Mouse (Mus musculus): Measurements from ENCODE around the gene Efl1. TPM values are rescaled to one million over a fixed set of nuclear protein-coding genes. Genes with fewer than 3 reads are reported as not detected.

Efl1 gene
- total RNA-seq, 2 experiments from 2014 or later: 18.4 to 20.7 TPM

GRCm38 (mm10) chr7:82775090-82775489, 126.7 kb downstream of the Efl1 start:
- TF ChIP-seq CTCF (conservative IDR thresholded peaks at IDR 0.05): no peak
- H3K27ac ChIP-seq: no peak overlapping the region
- no peak for DNase-seq (ENCODE audit: low spot score in 2 of 2)

GRCm38 (mm10) chr7:82783071-82783470, 134.7 kb downstream of the Efl1 start:
- TF ChIP-seq CTCF (conservative IDR thresholded peaks at IDR 0.05): no peak
- H3K27ac ChIP-seq: no peak overlapping the region
- DNase-seq (ENCODE audit: low spot score in 2 of 2): no peak
- no peak overlapping the region for H3K4me3 ChIP-seq

More at GRCm38 (mm10) chr7:82775090-82775489, 126.7 kb downstream of the Efl1 start:
- H3K4me3 ChIP-seq: no peak overlapping the region

GRCm38 (mm10) chr7:82783693-82784092, 135.3 kb downstream of the Efl1 start:
- no peak overlapping the region for H3K4me3 ChIP-seq
- TF ChIP-seq CTCF (conservative IDR thresholded peaks at IDR 0.05): no peak
- DNase-seq (ENCODE audit: low spot score in 2 of 2): no peak
- no peak overlapping the region for H3K27ac ChIP-seq

GRCm38 (mm10) chr7:82785335-82785934, 137.0 kb downstream of the Efl1 start:
- Histone ChIP-seq H3K27ac (peak overlapping the region; percentile 53; the same call in 1 of the 2 replicates), H3K4me3 (no peak overlapping the region)
- no peak for DNase-seq (ENCODE audit: low spot score in 2 of 2)
- no peak for TF ChIP-seq CTCF (conservative IDR thresholded peaks at IDR 0.05)

- peak; percentile 14 to 18 for DNase-seq (ENCODE audit: low spot score in 2 of 2)
- TF ChIP-seq CTCF (conservative IDR thresholded peaks at IDR 0.05): no peak
- H3K4me3 ChIP-seq: no peak overlapping the region
- peak overlapping the region; percentile 53; the same call in 1 of the 2 replicates for H3K27ac ChIP-seq
Measured at GRCm38 (mm10) chr7:82785970-82786647, 137.7 kb downstream of the Efl1 start.

GRCm38 (mm10) chr7:82792644-82793043, 144.2 kb downstream of the Efl1 start:
- TF ChIP-seq CTCF (conservative IDR thresholded peaks at IDR 0.05): no peak
- H3K4me3 ChIP-seq: no peak overlapping the region
- DNase-seq (ENCODE audit: low spot score in 2 of 2): no peak
- no peak overlapping the region for H3K27ac ChIP-seq

- Histone ChIP-seq H3K4me3 (no peak overlapping the region), H3K27ac (no peak overlapping the region)
- no peak for TF ChIP-seq CTCF (conservative IDR thresholded peaks at IDR 0.05)
- no peak for DNase-seq (ENCODE audit: low spot score in 2 of 2)
Measured at GRCm38 (mm10) chr7:82793111-82793510, 144.7 kb downstream of the Efl1 start.

- H3K27ac ChIP-seq: no peak overlapping the region
- no peak overlapping the region for H3K4me3 ChIP-seq
- no peak for DNase-seq (ENCODE audit: low spot score in 2 of 2)
- TF ChIP-seq CTCF (conservative IDR thresholded peaks at IDR 0.05): no peak
Measured at GRCm38 (mm10) chr7:82794542-82794941, 146.1 kb downstream of the Efl1 start.

GRCm38 (mm10) chr7:82802206-82802605, 153.8 kb downstream of the Efl1 start:
- DNase-seq (ENCODE audit: low spot score in 2 of 2): no peak
- TF ChIP-seq CTCF (conservative IDR thresholded peaks at IDR 0.05): no peak

GRCm38 (mm10) chr7:82808257-82808656, 159.8 kb downstream of the Efl1 start:
- DNase-seq (ENCODE audit: low spot score in 2 of 2): no peak
- no peak for TF ChIP-seq CTCF (conservative IDR thresholded peaks at IDR 0.05)
- no peak overlapping the region for H3K27ac ChIP-seq
- H3K4me3 ChIP-seq: no peak overlapping the region

More at GRCm38 (mm10) chr7:82802206-82802605, 153.8 kb downstream of the Efl1 start:
- no peak overlapping the region for H3K4me3 ChIP-seq
- H3K27ac ChIP-seq: no peak overlapping the region

GRCm38 (mm10) chr7:82809126-82809525, 160.7 kb downstream of the Efl1 start:
- TF ChIP-seq CTCF (conservative IDR thresholded peaks at IDR 0.05): no peak
- H3K27ac ChIP-seq: no peak overlapping the region
- DNase-seq (ENCODE audit: low spot score in 2 of 2): no peak

GRCm38 (mm10) chr7:82810799-82811139, 162.4 kb downstream of the Efl1 start:
- H3K4me3 ChIP-seq: no peak overlapping the region
- no peak for DNase-seq (ENCODE audit: low spot score in 2 of 2)
- no peak for TF ChIP-seq CTCF (conservative IDR thresholded peaks at IDR 0.05)
- H3K27ac ChIP-seq: no peak overlapping the region

More at GRCm38 (mm10) chr7:82809126-82809525, 160.7 kb downstream of the Efl1 start:
- H3K4me3 ChIP-seq: no peak overlapping the region

GRCm38 (mm10) chr7:82811140-82811851, 162.9 kb downstream of the Efl1 start:
- Histone ChIP-seq H3K4me3 (no peak overlapping the region), H3K27ac (no peak overlapping the region)
- TF ChIP-seq CTCF (conservative IDR thresholded peaks at IDR 0.05): no peak
- DNase-seq (ENCODE audit: low spot score in 2 of 2): no peak
